16 mouse cellular contexts compared by ENCODE assay signal in the genomic region with DNA sequence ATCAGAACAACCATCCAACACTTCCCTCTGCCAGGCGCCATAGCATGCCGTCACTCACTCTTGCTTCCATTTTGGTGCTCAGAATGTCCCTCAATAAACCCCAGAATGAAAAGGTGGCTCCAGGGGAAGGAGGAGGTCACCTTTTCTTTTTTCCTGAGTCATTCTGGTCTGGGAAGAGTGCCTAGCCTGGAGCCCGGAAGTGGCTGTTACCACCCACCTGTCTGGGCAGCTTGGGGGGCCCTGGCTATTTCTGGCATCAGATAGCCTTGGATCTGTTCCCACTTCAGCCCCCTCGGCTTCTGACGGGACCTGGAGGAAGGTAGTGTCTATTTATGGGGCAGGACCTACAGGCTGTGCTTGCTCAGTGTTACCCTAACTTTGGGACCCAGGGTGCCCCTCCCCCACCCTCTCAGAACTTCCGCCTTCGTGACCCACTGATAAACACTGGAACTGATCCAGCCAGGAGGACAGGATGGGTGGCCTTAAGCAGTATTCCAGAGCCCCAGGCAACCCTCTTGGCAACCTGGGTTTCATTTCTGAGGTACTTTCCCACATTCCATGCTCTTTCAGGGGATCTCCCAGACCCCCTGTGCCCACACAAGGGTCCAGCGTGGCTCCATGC. TPM values are rescaled to one million over a fixed set of nuclear protein-coding genes. Genes with fewer than 3 reads are reported as not detected.
DNase-seq lines count a peak whose midpoint lies in the region; ATAC-seq and TF ChIP-seq lines count a peak whose summit lies in the region.
"Had no signal": no experiment of that assay in that cellular context is flagged by ENCODE, and none has a peak within 500 bp of the region (broad histone marks: within the 10 kb centered on the region; RNA-seq: fewer than 3 reads in every experiment).

No protein-coding gene starts in this region.

- no peak overlapping the region for H3K9ac ChIP-seq in forebrain, embryonic 14.5 days (ENCODE audit: low read length)
- H3K9ac ChIP-seq: liver, embryonic 14.5 days had no signal

- no peak; the same call in 1 of the 2 replicates for ATAC-seq in granulocyte monocyte progenitor cell, adult 5-6 weeks (replicated peaks; ENCODE audit: poor library complexity, severe bottlenecking)
- no peak for ATAC-seq in forebrain, embryonic 14.5 days
- ATAC-seq: hindbrain, postnatal 0 days had no signal

- H3K36me3 ChIP-seq in kidney, adult 2 months (ENCODE audit: control insufficient read depth, insufficient read depth, low read length): no peaks in the 10 kb centered on the region
- no peaks in the 10 kb centered on the region for H3K36me3 ChIP-seq in forebrain, embryonic 14.5 days (ENCODE audit: control insufficient read depth, insufficient read depth, low read length)
- H3K36me3 ChIP-seq: forebrain, embryonic 10.5 days had no signal

- H3K9me3 ChIP-seq in forebrain, embryonic 14.5 days (replicated peaks; ENCODE audit: control insufficient read depth, low read length): no peaks in the 10 kb centered on the region
- H3K9me3 ChIP-seq: forebrain, embryonic 10.5 days had no signal

- peak; percentile 96 for DNase-seq in heart, adult 11 months
- DNase-seq in heart, adult 8-10 months (ENCODE audit: low spot score): no peak
- DNase-seq in kidney, adult 2 months: peak; percentile 47
- no peak for DNase-seq in kidney, adult 18-20 months
- peak; percentile 30 for DNase-seq in R1 (ENCODE audit: low read depth, low spot score)
- peak; percentile 39 to 53 for DNase-seq in kidney, postnatal 36 days
- no peak for DNase-seq in forebrain, embryonic 14.5 days (ENCODE audit: low spot score)
- DNase-seq: cerebellum, adult 18-20 months; right cerebral cortex, postnatal 4 days had no signal

- H3K27me3 ChIP-seq in kidney, adult 2 months (replicated peaks; ENCODE audit: control insufficient read depth, insufficient read depth, low read length): no peaks in the 10 kb centered on the region
- H3K27me3 ChIP-seq in forebrain, embryonic 14.5 days (replicated peaks; ENCODE audit: control insufficient read depth, insufficient read depth, low read length): no peaks in the 10 kb centered on the region

- H3K4me3 ChIP-seq in kidney, adult 2 months (ENCODE audit: insufficient read depth, low read depth, low read length): no peak overlapping the region
- H3K4me3 ChIP-seq in forebrain, embryonic 14.5 days (ENCODE audit: low read depth, low read length): no peak overlapping the region
- H3K4me3 ChIP-seq: forebrain, embryonic 10.5 days; left cerebral cortex, adult 2 months had no signal

- no peak overlapping the region for H3K4me2 ChIP-seq in forebrain, embryonic 14.5 days (ENCODE audit: low read length)

- no peak overlapping the region for H3K27ac ChIP-seq in kidney, adult 2 months (ENCODE audit: insufficient read depth, low read depth, low read length)
- H3K27ac ChIP-seq in forebrain, embryonic 14.5 days (ENCODE audit: low read depth, low read length): no peak overlapping the region
- H3K27ac ChIP-seq: forebrain, embryonic 10.5 days; hindbrain, postnatal 0 days; left cerebral cortex, adult 2 months; liver, embryonic 14.5 days had no signal

- WGBS in kidney, adult 2 months: 59% methylated on average over 8 of the region's 8 CpGs
- WGBS in forebrain, embryonic 14.5 days: 76% methylated on average over 8 of the region's 8 CpGs

- no peak for TF ChIP-seq CTCF in kidney, adult 2 months (conservative IDR thresholded peaks at IDR 0.05; ENCODE audit: insufficient read depth, insufficient read length, low read depth, low read length)

- peaks cover 5% of the 10 kb centered on the region for H3K4me1 ChIP-seq in kidney, adult 2 months (ENCODE audit: control insufficient read depth, insufficient read depth, low read length)
- no peaks in the 10 kb centered on the region for H3K4me1 ChIP-seq in forebrain, embryonic 14.5 days (ENCODE audit: control insufficient read depth, insufficient read depth, low read length)

- no peak for TF ChIP-seq POLR2A in kidney, adult 2 months (IDR thresholded peaks at IDR 0.05; ENCODE audit: low read depth, low read length)

RNA-seq across cellular contexts. Expression of a gene that starts 8.8 kb away (rescaled TPM):
- under 1 TPM; 0.26 to 0.44 (median 0.33) TPM for total RNA-seq in heart, adult 8-10 months (2022)
- 0.54 and 0.64 TPM in 2 replicates for polyA plus RNA-seq in kidney, adult 2 months (2012; rRNA removed)
- total RNA-seq in granulocyte monocyte progenitor cell, adult 5-6 weeks (2014; fragmentation: Nextera tagmentation): not detected in 2 replicates
- not detected in 2 replicates for total RNA-seq in granulocyte monocyte progenitor cell, adult 5-6 weeks (2017)
- 0.23 TPM in 2 replicates for polyA plus RNA-seq in forebrain, embryonic 14.5 days (2014; fragmentation: Nextera tagmentation; extraction: Ambion mirVana)
- polyA plus RNA-seq: liver, embryonic 14.5 days had no signal

RNA-seq across cellular contexts. Expression of a gene that starts 48.6 kb away (rescaled TPM):
- total RNA-seq in heart, adult 8-10 months (2022): not detected
- polyA plus RNA-seq in kidney, adult 2 months (2012; rRNA removed): 0.15 TPM in 1 of 2 replicates, not detected in the other
- total RNA-seq in granulocyte monocyte progenitor cell, adult 5-6 weeks (2014; fragmentation: Nextera tagmentation): not detected in 2 replicates
- not detected in 2 replicates for total RNA-seq in granulocyte monocyte progenitor cell, adult 5-6 weeks (2017)
- polyA plus RNA-seq in forebrain, embryonic 14.5 days (2014; fragmentation: Nextera tagmentation; extraction: Ambion mirVana): not detected in 2 replicates
- total RNA-seq: layer of hippocampus, adult 18-20 months; left cerebral cortex, adult 2 months had no signal
- polyA plus RNA-seq: forebrain, embryonic 10.5 days; hindbrain, postnatal 0 days; limb, embryonic 11.5 days; liver, embryonic 14.5 days had no signal

Comparison
In these comparisons a context has a peak if more than half of its experiments do, and no peak if none do; other contexts are left out.
1. DNase-seq: peak in heart, adult 11 months (single experiment), kidney, adult 2 months (single experiment), R1 (single experiment) and kidney, postnatal 36 days (2 of 2); none in heart, adult 8-10 months (single experiment), kidney, adult 18-20 months (single experiment) and forebrain, embryonic 14.5 days (single experiment).